Mouse (Mus musculus) brain, embryonic 14.5 days (tissue): ENCODE results near the gene Heyl.
A peak's percentile ranks its signal among the peaks of the same experiment; 100 is the strongest.

Source experiments
- CTCF ChIP-seq: fragments of 200-500 bp; IDR thresholded peaks from 2 replicates; pipeline ENCODE4 v1.5.1; 2012; ENCODE audit warnings: inconsistent platforms, mild to moderate bottlenecking, moderate library complexity, borderline replicate concordance; ENCODE audit not compliant: insufficient read depth, insufficient read length; ENCODE audit errors: extremely low read depth
- POLR2A ChIP-seq: fragments of 200-500 bp; IDR thresholded peaks from 2 replicates; pipeline ENCODE4 v1.6.1; 2012; ENCODE audit warnings: mild to moderate bottlenecking, inconsistent platforms, borderline replicate concordance; ENCODE audit not compliant: poor library complexity, insufficient read depth, insufficient read length, severe bottlenecking; ENCODE audit errors: extremely low read depth

DNA sequence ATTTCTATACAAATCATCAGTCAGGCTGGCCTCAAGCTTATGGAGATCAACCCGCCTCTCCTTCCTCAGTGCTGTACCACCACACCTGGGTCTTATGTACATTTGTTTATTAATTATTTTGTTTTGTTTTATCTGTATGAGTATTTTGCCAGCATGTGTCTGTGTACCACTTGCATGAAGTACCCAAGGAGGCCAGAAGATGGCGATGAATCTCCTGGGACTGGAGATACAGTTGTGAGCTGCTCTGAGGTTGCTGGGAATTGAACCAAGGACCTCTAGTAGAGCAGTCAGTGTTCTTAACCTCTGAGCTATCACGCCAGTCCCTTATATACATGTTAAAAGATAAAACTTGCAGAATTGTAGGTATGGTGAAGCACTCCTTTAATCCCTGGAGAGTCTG, 10.0 kb upstream of the Heyl start:
- TF ChIP-seq POLR2A (no peak), CTCF (peak; percentile 40; the same call in 1 of the 2 replicates)
